Mouse (Mus musculus) right cerebral cortex, postnatal 14 days (tissue): ENCODE measurements around the gene Kat7.

ENCODE experiments used
- DNase-seq: peaks from one replicate; pipeline ENCODE4 v3.0.0; 2022

Gene Kat7

DNA sequence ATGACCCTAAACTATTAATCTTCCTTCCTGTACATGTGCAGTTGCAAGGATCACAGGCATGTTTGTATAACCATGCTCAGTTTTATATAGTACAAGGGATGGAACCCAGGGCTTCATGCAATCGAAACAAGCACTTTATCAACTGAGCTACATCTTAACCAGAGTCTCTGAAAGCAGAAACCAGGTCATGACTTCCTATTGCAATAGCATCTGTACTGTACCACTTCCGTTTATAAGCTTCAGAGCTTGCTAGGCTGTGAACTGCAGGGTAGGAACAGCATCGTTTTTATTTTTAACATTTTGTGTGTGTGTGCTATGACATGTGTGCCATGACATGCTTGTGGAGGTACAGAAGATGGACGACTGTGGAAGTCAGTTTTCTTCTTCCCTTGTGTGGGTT, 23.2 kb upstream of the Kat7 start:
- no peak for DNase-seq

DNA sequence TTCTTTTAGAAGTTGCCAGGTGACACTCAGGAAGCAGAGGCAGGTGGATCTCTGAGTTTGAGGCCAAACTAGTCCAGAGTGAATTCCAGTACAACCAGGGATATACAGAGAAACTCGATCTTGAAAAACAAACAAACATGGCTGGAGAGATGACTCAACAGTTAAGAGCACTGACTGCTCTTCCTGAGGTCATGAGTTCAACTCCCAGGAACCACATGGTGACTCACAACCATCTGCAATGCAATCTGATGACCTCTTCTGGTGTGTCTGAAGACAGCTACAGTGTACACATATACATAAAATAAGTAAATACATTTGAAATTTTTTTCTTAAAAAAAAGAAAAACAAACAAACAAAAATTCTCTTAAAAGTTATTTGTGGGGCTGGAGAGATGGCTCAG, 20.6 kb upstream of the Kat7 start:
- no peak for DNase-seq

GRCm38 (mm10) chr11:95328629-95329028, 18.6 kb upstream of the Kat7 start:
- DNase-seq = no peak

- no peak for DNase-seq
These were observed 16.2 kb upstream of the Kat7 start for GRCm38 (mm10) chr11:95326243-95326642.

DNA sequence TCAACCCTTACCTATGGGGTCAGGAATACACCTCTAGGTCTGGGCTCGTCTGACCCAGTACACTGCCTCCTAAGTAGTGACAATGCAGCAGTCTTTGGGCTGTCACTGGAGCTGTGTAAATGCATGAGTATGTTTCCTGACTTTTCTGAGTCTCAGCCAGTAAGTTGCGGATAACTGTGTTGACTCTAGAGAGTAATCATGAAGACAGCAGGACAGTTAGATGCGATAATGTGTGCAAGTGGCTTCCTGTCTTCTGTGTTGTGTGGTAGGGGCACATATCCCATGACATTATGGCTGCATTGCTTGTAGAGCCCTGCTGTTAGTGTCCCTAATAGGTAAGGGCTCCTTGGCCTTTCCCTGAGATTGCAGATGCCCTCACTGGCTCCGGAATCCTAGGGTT, 15.8 kb upstream of the Kat7 start:
- no peak for DNase-seq

- no peak for DNase-seq
These were observed 14.1 kb upstream of the Kat7 start for GRCm38 (mm10) chr11:95324181-95324580.

DNA sequence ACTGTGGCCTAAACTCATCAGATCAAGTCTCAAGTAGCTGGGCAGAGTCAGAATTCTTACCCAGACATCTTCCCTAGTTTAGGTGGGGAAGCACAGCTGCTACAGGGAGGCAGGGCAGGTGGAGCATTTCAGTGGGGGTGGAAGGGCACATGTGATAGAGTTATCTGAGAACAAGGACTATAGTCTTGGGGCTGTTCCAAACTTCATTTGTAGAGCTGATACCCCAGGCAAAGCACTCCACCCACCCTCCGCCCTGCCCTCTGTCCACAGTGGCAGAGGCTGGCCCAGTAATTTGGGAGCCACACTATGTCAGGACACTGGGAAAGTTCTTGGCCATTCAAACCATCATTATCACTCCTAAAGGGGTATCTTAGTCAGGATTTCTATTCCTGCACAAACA, 10.0 kb upstream of the Kat7 start:
- DNase-seq = no peak

DNA sequence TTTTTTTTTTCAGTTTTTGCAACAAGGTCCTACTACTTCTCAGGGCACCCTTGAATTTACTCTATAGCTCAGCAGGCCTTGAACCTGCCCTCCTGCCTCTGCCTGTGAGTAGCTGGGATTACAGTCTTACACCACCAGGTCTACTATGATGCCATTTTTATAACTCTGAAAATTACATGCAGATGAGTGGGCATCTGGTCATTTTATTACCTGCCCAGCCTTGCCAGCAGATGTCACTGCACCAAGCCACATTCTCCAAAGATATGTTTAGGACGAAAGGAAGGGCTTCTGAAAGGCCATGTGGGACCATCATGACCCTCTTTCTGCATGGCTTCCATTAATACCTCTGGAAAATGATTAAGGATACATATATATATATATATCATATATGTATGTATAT, 9.5 kb upstream of the Kat7 start:
- no peak for DNase-seq

GRCm38 (mm10) chr11:95318116-95318515, 8.1 kb upstream of the Kat7 start:
- no peak for DNase-seq

DNA sequence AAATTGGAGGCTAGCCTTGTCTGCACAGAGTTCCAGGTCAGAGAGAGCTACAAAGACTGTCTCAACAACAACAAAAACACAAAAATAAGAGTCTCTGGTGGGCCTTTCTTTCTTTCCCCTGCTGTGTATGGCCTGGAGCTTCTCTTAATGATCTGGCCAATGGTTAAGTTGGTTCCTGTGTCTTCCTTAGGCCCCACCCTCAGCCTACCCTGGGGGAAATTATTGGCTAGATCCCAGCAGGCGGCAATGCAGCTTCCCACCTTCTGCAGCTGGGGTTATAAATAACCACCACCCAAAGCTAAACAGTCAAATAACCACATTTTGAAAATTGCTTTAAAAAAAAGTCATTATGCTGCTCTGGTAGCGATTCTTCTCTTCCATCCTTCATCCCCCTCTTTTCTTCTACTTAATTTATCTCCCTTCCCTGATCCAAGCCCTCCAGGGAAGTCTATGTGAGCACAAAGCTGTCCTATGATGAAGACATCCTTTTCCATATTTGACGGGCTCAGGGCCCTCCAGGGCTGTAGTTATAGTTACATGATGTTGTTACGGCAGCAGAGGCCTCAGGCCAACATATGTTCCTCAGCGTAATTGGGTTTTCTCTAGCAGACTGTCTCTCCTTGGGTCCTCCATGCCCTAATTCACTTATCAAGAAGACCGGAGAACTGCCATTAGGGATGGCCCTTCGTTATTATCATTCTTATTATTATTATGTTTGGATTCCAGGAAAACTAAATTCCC, 5.3 kb upstream of the Kat7 start:
- no peak for DNase-seq

- no peak for DNase-seq
These were observed 1.4 kb upstream of the Kat7 start for GRCm38 (mm10) chr11:95311425-95311807.

GRCm38 (mm10) chr11:95310648-95311424, 790 bp upstream of the Kat7 start:
- DNase-seq = no peak

- peak; percentile 99 for DNase-seq
These were observed 488 bp downstream of the Kat7 start for GRCm38 (mm10) chr11:95309510-95310006.

GRCm38 (mm10) chr11:95307526-95307925, 2.5 kb downstream of the Kat7 start:
- DNase-seq = no peak

DNA sequence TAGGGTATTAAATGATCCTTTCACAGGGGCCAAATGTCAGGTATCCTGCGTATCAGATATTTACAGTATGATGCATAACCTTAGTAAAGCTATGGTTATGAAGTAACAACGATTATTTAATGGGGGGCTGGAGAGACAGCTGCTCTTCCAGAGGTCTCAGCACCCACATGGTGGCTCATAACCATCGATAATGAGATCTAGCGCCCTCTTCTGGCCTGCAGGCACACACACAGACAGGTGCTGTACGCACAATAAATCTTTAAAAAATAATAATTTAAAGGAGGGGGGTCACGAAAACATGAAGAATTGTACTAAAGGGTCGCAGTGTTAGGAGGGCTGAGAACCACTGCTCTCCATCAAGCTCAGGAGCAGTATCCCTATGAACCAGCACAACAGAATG, 4.4 kb downstream of the Kat7 start:
- DNase-seq = no peak

DNA sequence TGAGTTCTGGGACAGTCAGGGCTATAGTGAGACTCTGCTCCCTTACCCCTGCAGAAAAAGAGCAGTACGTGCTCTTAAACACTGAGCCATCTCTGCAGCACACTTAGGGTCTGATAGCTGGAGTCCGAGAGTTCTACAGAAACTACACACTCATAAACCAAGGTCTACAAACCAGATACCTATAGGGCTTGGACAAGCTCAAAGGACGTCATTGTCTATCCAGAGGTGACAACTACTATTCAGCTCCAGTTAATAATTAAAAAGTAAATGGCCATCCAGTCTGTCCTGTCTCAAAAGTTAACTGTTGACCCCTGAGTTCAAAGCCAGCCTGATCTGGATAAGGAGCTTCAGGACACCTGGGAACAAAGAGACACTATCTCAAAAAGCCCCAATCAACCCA, 8.3 kb downstream of the Kat7 start:
- no peak for DNase-seq

DNA sequence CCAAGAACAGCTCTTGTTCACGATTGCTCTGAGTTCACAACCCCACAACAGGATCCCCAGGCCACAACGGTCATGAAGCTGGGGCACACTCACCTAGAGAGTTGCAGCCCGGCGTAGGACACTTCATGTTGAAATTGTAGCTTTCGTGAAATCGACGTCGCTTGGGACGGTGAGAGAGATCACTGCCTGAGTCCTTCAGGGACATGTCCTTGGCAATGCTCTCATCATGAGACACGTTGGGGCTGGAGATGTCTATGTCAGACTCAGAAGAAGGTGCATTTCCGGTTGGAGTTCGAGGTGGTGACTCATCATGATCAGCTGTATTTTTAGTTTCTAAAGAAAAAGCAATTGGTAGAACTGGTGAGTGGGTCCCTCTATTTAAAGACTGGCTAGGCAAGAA, 10.2 kb downstream of the Kat7 start:
- DNase-seq = no peak

DNA sequence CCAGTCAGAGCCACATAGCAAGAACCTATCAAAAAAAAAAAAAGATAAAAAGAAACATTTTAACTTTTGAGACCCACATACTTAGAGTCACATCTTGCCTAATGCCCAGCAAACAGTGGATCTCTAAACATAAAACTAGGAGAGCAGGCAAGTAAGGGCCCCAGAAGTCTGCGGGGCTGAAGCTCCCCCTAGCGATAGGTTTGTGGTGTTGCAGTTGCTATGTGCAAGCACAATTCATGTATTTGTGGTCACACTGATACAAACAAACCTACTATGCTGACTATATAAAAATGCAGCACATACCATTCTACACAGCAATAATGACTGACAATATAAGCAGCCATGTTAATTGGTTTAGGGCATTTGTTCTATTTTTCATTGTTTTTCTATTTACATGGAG, 11.9 kb downstream of the Kat7 start:
- DNase-seq = no peak

GRCm38 (mm10) chr11:95295736-95296135, 14.3 kb downstream of the Kat7 start:
- DNase-seq = no peak

DNA sequence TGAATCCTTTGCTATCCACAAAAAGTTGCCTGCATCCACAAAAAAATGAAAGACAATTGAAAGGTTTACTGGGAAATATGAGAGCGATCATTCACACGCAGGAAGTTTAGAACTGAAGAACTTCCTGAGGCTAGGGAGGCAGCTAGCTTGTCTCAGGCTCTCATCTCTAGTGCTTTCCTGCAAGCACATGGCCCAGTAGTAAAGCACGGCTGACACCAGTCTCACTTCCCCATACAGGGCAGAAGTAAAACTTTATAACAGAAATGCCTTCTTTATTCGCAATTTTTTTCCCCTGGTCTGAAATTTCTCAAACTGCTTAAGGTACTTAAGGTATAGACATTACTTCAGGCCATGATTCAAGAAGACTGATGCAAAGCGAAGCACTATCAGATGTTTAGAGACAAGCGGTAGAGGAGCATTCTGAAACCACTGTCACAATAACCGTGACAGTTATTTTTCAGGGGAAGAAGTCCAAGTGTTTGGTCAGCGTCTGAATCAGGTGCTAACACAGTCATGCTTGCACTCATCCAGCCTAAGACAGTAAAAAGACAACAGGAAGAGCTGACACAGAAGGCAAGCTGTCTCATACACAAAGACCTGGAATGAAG, 16.9 kb downstream of the Kat7 start:
- DNase-seq = no peak

- no peak for DNase-seq
These were observed 18.0 kb downstream of the Kat7 start for GRCm38 (mm10) chr11:95291998-95292397.

GRCm38 (mm10) chr11:95282331-95282730, 27.7 kb downstream of the Kat7 start:
- DNase-seq = no peak

DNA sequence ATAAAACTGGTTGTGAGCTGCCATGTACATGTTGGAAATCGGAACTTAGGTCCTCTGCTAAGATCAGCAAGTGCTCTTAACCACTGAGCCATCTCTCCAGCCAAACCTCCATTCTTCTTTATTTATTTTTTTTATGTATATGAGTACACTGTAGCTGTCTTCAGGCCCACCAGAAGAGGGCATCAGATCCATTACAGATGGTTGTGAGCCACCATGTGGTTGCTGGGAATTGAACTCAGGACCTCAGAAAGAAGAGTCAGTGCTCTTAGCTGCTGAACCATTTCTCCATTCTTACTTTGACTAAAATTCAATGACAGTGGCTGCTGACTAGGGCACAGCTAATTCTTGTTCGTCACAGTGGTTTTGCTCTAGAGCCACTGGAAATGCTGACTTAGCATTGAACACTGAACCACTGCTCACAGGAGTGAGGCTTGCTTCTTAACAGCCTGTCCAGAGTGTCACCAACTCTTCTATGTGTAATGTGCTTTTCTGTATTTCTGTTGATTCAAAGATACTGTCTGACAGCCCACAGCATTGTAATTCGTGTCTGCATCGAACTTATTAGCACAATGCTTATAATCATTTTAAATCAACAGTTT, 30.9 kb downstream of the Kat7 start:
- DNase-seq = no peak

DNA sequence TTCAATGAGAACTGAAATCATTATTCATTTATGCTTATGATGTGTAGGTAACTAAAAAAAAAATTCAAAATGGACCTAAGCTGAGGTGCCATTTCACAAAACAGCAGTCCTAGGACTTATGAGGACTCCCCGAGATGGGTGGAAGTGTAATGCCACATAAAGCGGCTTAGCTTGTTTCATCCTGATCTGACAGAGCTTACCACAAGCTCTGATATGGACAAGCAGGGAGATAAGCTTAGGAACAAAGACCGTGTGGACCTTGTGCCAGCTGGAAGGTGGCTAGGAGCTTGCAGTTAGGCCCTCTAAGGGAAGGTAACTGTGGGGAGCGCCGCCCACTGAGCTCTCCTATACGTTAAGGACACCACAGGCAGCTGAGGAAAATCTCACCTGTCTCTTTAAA, 34.0 kb downstream of the Kat7 start:
- DNase-seq = no peak
